Mouse (Mus musculus): ENCODE results near the gene Tmem218. TPM values are rescaled to one million over a fixed set of nuclear protein-coding genes. Genes with fewer than 3 reads are reported as not detected.

The Tmem218 gene
- 7.5 and 8.7 TPM in 2 replicates for polyA plus RNA-seq (2015; fragmentation: Nextera tagmentation; extraction: Ambion mirVana)

GRCm38 (mm10) chr9:37207929-37208411 lies at the start of gene Tmem218:
Tmem218 (plus strand) TSS chr9:37208223.
- peak; percentile 100 for ATAC-seq (ENCODE audit: extremely low read depth, insufficient number of reproducible peaks, low FRiP score, low TSS enrichment)
- H3K9ac ChIP-seq, result peak within 1 kb of the TSS; percentile 86
- peaks cover 14% of the 10 kb centered on the region for H3K4me1 ChIP-seq
- no peaks in the 10 kb centered on the region for H3K27me3 ChIP-seq (replicated peaks)
- peak within 1 kb of the TSS; percentile 76 for H3K27ac ChIP-seq (replicated peaks)
- H3K4me2 ChIP-seq, result peak within 1 kb of the TSS; percentile 77
- under 1% methylated on average over 21 of the region's 21 CpGs for WGBS
- peak within 1 kb of the TSS; percentile 77 for H3K4me3 ChIP-seq
- H3K36me3 ChIP-seq, result no peaks in the 10 kb centered on the region
- no peaks in the 10 kb centered on the region for H3K9me3 ChIP-seq

- Histone ChIP-seq H3K4me1 (no peaks in the 10 kb centered on the region), H3K27ac (replicated peaks) (no peak overlapping the region), H3K4me2 (no peak overlapping the region), H3K36me3 (no peaks in the 10 kb centered on the region), H3K27me3 (replicated peaks) (no peaks in the 10 kb centered on the region), H3K9me3 (no peaks in the 10 kb centered on the region), H3K4me3 (no peak overlapping the region), H3K9ac (no peak overlapping the region)
- ATAC-seq (ENCODE audit: extremely low read depth, insufficient number of reproducible peaks, low FRiP score, low TSS enrichment), result no peak
- WGBS, result 62% methylated on average over 2 of the region's 2 CpGs
Observed at GRCm38 (mm10) chr9:37160686-37161085, 47.3 kb upstream of the Tmem218 start.

GRCm38 (mm10) chr9:37166899-37167298 lies 41.1 kb upstream of the Tmem218 start:
- no peak overlapping the region for H3K27ac ChIP-seq (replicated peaks)
- peaks cover 16% of the 10 kb centered on the region for H3K4me1 ChIP-seq
- H3K36me3 ChIP-seq, result no peaks in the 10 kb centered on the region
- no peak overlapping the region for H3K4me2 ChIP-seq
- WGBS, result 71% methylated on average over 2 of the region's 2 CpGs
- H3K9me3 ChIP-seq, result no peaks in the 10 kb centered on the region
- ATAC-seq (ENCODE audit: extremely low read depth, insufficient number of reproducible peaks, low FRiP score, low TSS enrichment), result no peak
- H3K27me3 ChIP-seq (replicated peaks), result no peaks in the 10 kb centered on the region
- H3K9ac ChIP-seq, result no peak overlapping the region
- H3K4me3 ChIP-seq, result no peak overlapping the region

- 46% methylated on average over 5 of the region's 5 CpGs for WGBS
- Histone ChIP-seq H3K4me1 (peaks cover 50% of the 10 kb centered on the region), H3K9me3 (no peaks in the 10 kb centered on the region), H3K36me3 (no peaks in the 10 kb centered on the region), H3K27me3 (replicated peaks) (peaks cover 14% of the 10 kb centered on the region; the same call in 1 of the 2 replicates), H3K27ac (replicated peaks) (no peak overlapping the region), H3K4me2 (no peak overlapping the region), H3K4me3 (no peak overlapping the region), H3K9ac (no peak overlapping the region)
- no peak for ATAC-seq (ENCODE audit: extremely low read depth, insufficient number of reproducible peaks, low FRiP score, low TSS enrichment)
Observed at GRCm38 (mm10) chr9:37173376-37173775, 34.6 kb upstream of the Tmem218 start.

GRCm38 (mm10) chr9:37176002-37176401 lies 32.0 kb upstream of the Tmem218 start:
- 34% methylated on average over 3 of the region's 3 CpGs for WGBS
- H3K4me3 ChIP-seq, result no peak overlapping the region
- no peak overlapping the region for H3K4me2 ChIP-seq
- peaks cover 47% of the 10 kb centered on the region for H3K4me1 ChIP-seq
- H3K36me3 ChIP-seq, result no peaks in the 10 kb centered on the region
- ATAC-seq (ENCODE audit: extremely low read depth, insufficient number of reproducible peaks, low FRiP score, low TSS enrichment), result no peak
- H3K27ac ChIP-seq (replicated peaks), result no peak overlapping the region
- peaks cover 15% of the 10 kb centered on the region; the same call in 1 of the 2 replicates for H3K27me3 ChIP-seq (replicated peaks)
- no peak overlapping the region for H3K9ac ChIP-seq
- no peaks in the 10 kb centered on the region for H3K9me3 ChIP-seq

- H3K4me3 ChIP-seq, result no peak overlapping the region
Observed at GRCm38 (mm10) chr9:37177107-37177506, 30.9 kb upstream of the Tmem218 start.

GRCm38 (mm10) chr9:37177551-37177950 lies 30.5 kb upstream of the Tmem218 start:
- peaks cover 15% of the 10 kb centered on the region; the same call in 1 of the 2 replicates for H3K27me3 ChIP-seq (replicated peaks)

More at GRCm38 (mm10) chr9:37177107-37177506, 30.9 kb upstream of the Tmem218 start:
- ATAC-seq (ENCODE audit: extremely low read depth, insufficient number of reproducible peaks, low FRiP score, low TSS enrichment), result no peak
- Histone ChIP-seq H3K36me3 (no peaks in the 10 kb centered on the region), H3K27me3 (replicated peaks) (peaks cover 15% of the 10 kb centered on the region; the same call in 1 of the 2 replicates), H3K4me2 (no peak overlapping the region), H3K9me3 (no peaks in the 10 kb centered on the region), H3K27ac (replicated peaks) (no peak overlapping the region), H3K4me1 (peaks cover 46% of the 10 kb centered on the region), H3K9ac (no peak overlapping the region)
- 4% methylated on average over 5 of the region's 5 CpGs for WGBS

GRCm38 (mm10) chr9:37178911-37179310 lies 29.1 kb upstream of the Tmem218 start:
- Histone ChIP-seq H3K27ac (replicated peaks) (no peak overlapping the region), H3K9ac (no peak overlapping the region), H3K4me2 (no peak overlapping the region), H3K36me3 (no peaks in the 10 kb centered on the region), H3K4me3 (no peak overlapping the region), H3K4me1 (peaks cover 39% of the 10 kb centered on the region), H3K27me3 (replicated peaks) (peaks cover 15% of the 10 kb centered on the region; the same call in 1 of the 2 replicates), H3K9me3 (no peaks in the 10 kb centered on the region)
- 35% methylated on average over 4 of the region's 4 CpGs for WGBS
- ATAC-seq (ENCODE audit: extremely low read depth, insufficient number of reproducible peaks, low FRiP score, low TSS enrichment), result no peak

More at GRCm38 (mm10) chr9:37177551-37177950, 30.5 kb upstream of the Tmem218 start:
- peaks cover 42% of the 10 kb centered on the region for H3K4me1 ChIP-seq
- no peak for ATAC-seq (ENCODE audit: extremely low read depth, insufficient number of reproducible peaks, low FRiP score, low TSS enrichment)
- WGBS, result 64% methylated on average over 8 of the region's 8 CpGs
- H3K9ac ChIP-seq, result no peak overlapping the region
- H3K36me3 ChIP-seq, result no peaks in the 10 kb centered on the region
- no peaks in the 10 kb centered on the region for H3K9me3 ChIP-seq
- no peak overlapping the region for H3K4me3 ChIP-seq
- H3K27ac ChIP-seq (replicated peaks), result no peak overlapping the region
- H3K4me2 ChIP-seq, result no peak overlapping the region

GRCm38 (mm10) chr9:37179596-37179995 lies 28.4 kb upstream of the Tmem218 start:
- Histone ChIP-seq H3K36me3 (no peaks in the 10 kb centered on the region), H3K9ac (no peak overlapping the region), H3K27ac (replicated peaks) (no peak overlapping the region), H3K4me1 (peaks cover 36% of the 10 kb centered on the region), H3K9me3 (no peaks in the 10 kb centered on the region), H3K4me3 (no peak overlapping the region), H3K4me2 (no peak overlapping the region), H3K27me3 (replicated peaks) (peaks cover 15% of the 10 kb centered on the region; the same call in 1 of the 2 replicates)
- ATAC-seq (ENCODE audit: extremely low read depth, insufficient number of reproducible peaks, low FRiP score, low TSS enrichment), result no peak
- WGBS, result 80% methylated on average over 4 of the region's 4 CpGs

- 75% methylated on average over 5 of the region's 5 CpGs for WGBS
Observed at GRCm38 (mm10) chr9:37181596-37181995, 26.4 kb upstream of the Tmem218 start.

GRCm38 (mm10) chr9:37183176-37183575 lies 24.8 kb upstream of the Tmem218 start:
- Histone ChIP-seq H3K27ac (replicated peaks) (0 out of 2 replicates have a peak overlapping the region, but pooled peaks have one; percentile 12), H3K27me3 (replicated peaks) (0 out of 2 replicates have a peak, but pooled peaks cover 3% of the 10 kb centered on the region), H3K4me1 (peaks cover 13% of the 10 kb centered on the region), H3K4me3 (no peak overlapping the region), H3K9ac (no peak overlapping the region), H3K4me2 (no peak overlapping the region), H3K9me3 (no peaks in the 10 kb centered on the region), H3K36me3 (no peaks in the 10 kb centered on the region)
- 36% methylated on average over 2 of the region's 2 CpGs for WGBS
- ATAC-seq (ENCODE audit: extremely low read depth, insufficient number of reproducible peaks, low FRiP score, low TSS enrichment), result no peak

More at GRCm38 (mm10) chr9:37181596-37181995, 26.4 kb upstream of the Tmem218 start:
- H3K36me3 ChIP-seq, result no peaks in the 10 kb centered on the region
- H3K27ac ChIP-seq (replicated peaks), result no peak overlapping the region
- H3K27me3 ChIP-seq (replicated peaks), result peaks cover 6% of the 10 kb centered on the region; the same call in 1 of the 2 replicates
- ATAC-seq (ENCODE audit: extremely low read depth, insufficient number of reproducible peaks, low FRiP score, low TSS enrichment), result no peak
- no peak overlapping the region for H3K4me3 ChIP-seq
- peaks cover 20% of the 10 kb centered on the region for H3K4me1 ChIP-seq
- H3K4me2 ChIP-seq, result no peak overlapping the region
- no peaks in the 10 kb centered on the region for H3K9me3 ChIP-seq
- no peak overlapping the region for H3K9ac ChIP-seq

- WGBS, result 75% methylated on average over 5 of the region's 5 CpGs
- no peak for ATAC-seq (ENCODE audit: extremely low read depth, insufficient number of reproducible peaks, low FRiP score, low TSS enrichment)
- peaks cover 5% of the 10 kb centered on the region; the same call in 1 of the 2 replicates for H3K4me1 ChIP-seq
Observed at GRCm38 (mm10) chr9:37187407-37187806, 20.6 kb upstream of the Tmem218 start.

More at GRCm38 (mm10) chr9:37187407-37187806, 20.6 kb upstream of the Tmem218 start:
- Histone ChIP-seq H3K4me3 (no peak overlapping the region), H3K9ac (no peak overlapping the region), H3K27ac (replicated peaks) (no peak overlapping the region), H3K9me3 (0 out of 2 replicates have a peak, but pooled peaks cover 3% of the 10 kb centered on the region), H3K4me2 (no peak overlapping the region), H3K36me3 (no peaks in the 10 kb centered on the region), H3K27me3 (replicated peaks) (no peaks in the 10 kb centered on the region)
